10 mouse cellular contexts compared by ENCODE assay signal in genomic region chr2:114427426-114428157, GRCm38 (mm10).
DNase-seq lines count a peak whose midpoint lies in the region; ATAC-seq lines count a peak whose summit lies in the region.
"Had no signal": no experiment of that assay in that cellular context is flagged by ENCODE, and none has a peak within 500 bp of the region (broad histone marks: within the 10 kb centered on the region; RNA-seq: fewer than 3 reads in every experiment).

No protein-coding gene starts in this region.

- no peaks in the 10 kb centered on the region for H3K27me3 ChIP-seq in kidney, embryonic 16.5 days (ENCODE audit: insufficient read depth, low read length)
- no peaks in the 10 kb centered on the region for H3K27me3 ChIP-seq in neural tube, embryonic 15.5 days (replicated peaks)
- H3K27me3 ChIP-seq in forebrain, embryonic 12.5 days: no peaks in the 10 kb centered on the region
- H3K27me3 ChIP-seq: hindbrain, embryonic 15.5 days; midbrain, embryonic 12.5 days had no signal

- no peak overlapping the region for H3K4me2 ChIP-seq in kidney, embryonic 16.5 days (replicated peaks; ENCODE audit: low read depth, low read length)
- H3K4me2 ChIP-seq in neural tube, embryonic 15.5 days: no peak overlapping the region
- no peak overlapping the region for H3K4me2 ChIP-seq in forebrain, embryonic 12.5 days
- H3K4me2 ChIP-seq: hindbrain, embryonic 15.5 days; midbrain, embryonic 12.5 days had no signal

- H3K4me1 ChIP-seq in kidney, embryonic 16.5 days (ENCODE audit: insufficient read depth, low read length): no peaks in the 10 kb centered on the region
- H3K4me1 ChIP-seq in neural tube, embryonic 15.5 days: no peaks in the 10 kb centered on the region
- no peaks in the 10 kb centered on the region for H3K4me1 ChIP-seq in forebrain, embryonic 12.5 days
- H3K4me1 ChIP-seq: hindbrain, embryonic 15.5 days; midbrain, embryonic 12.5 days had no signal

- no peak overlapping the region for H3K9ac ChIP-seq in kidney, embryonic 16.5 days (replicated peaks; ENCODE audit: low read length)
- H3K9ac ChIP-seq in neural tube, embryonic 15.5 days (replicated peaks): no peak overlapping the region
- no peak overlapping the region for H3K9ac ChIP-seq in forebrain, embryonic 12.5 days
- H3K9ac ChIP-seq: hindbrain, embryonic 15.5 days; midbrain, embryonic 12.5 days had no signal

- no peak overlapping the region for H3K27ac ChIP-seq in kidney, embryonic 16.5 days (ENCODE audit: low read length)
- H3K27ac ChIP-seq in neural tube, embryonic 15.5 days (replicated peaks): no peak overlapping the region
- H3K27ac ChIP-seq in forebrain, embryonic 12.5 days: no peak overlapping the region
- H3K27ac ChIP-seq: hindbrain, embryonic 15.5 days; midbrain, embryonic 12.5 days had no signal

- intact Hi-C loops in heart, postnatal 14 days (cut with DNase I): loop anchor here (10.0 kb wide), 1 partner anchor 163 kb away; no protein-coding TSS in a partner anchor

- DNase-seq in kidney, adult 8-10 months: peak; percentile 2 to 3
- DNase-seq in adrenal gland, postnatal 25 days: peak; percentile 70
- DNase-seq in heart, postnatal 14 days: peak; percentile 71 to 83
- DNase-seq in lung, postnatal 36 days: peak; percentile 71
- DNase-seq in spleen, postnatal 10 days (ENCODE audit: low spot score in 2 of 2): no peak

- WGBS in kidney, embryonic 16.5 days: 73% methylated on average over 10 of the region's 10 CpGs
- 83% methylated on average over 10 of the region's 10 CpGs for WGBS in neural tube, embryonic 15.5 days
- 89% methylated on average over 10 of the region's 10 CpGs for WGBS in forebrain, embryonic 12.5 days

- no peaks in the 10 kb centered on the region for H3K9me3 ChIP-seq in kidney, embryonic 16.5 days (ENCODE audit: low read length)
- no peaks in the 10 kb centered on the region for H3K9me3 ChIP-seq in neural tube, embryonic 15.5 days (replicated peaks)
- H3K9me3 ChIP-seq in forebrain, embryonic 12.5 days: no peaks in the 10 kb centered on the region
- H3K9me3 ChIP-seq: hindbrain, embryonic 15.5 days; midbrain, embryonic 12.5 days had no signal

- no peak overlapping the region for H3K4me3 ChIP-seq in kidney, embryonic 16.5 days (ENCODE audit: low read length)
- H3K4me3 ChIP-seq in neural tube, embryonic 15.5 days (replicated peaks): no peak overlapping the region
- no peak overlapping the region for H3K4me3 ChIP-seq in forebrain, embryonic 12.5 days (replicated peaks)
- H3K4me3 ChIP-seq: hindbrain, embryonic 15.5 days; midbrain, embryonic 12.5 days had no signal

- no peaks in the 10 kb centered on the region for H3K36me3 ChIP-seq in kidney, embryonic 16.5 days (ENCODE audit: insufficient read depth, low read length)
- no peaks in the 10 kb centered on the region for H3K36me3 ChIP-seq in neural tube, embryonic 15.5 days
- H3K36me3 ChIP-seq in forebrain, embryonic 12.5 days (replicated peaks): no peaks in the 10 kb centered on the region
- H3K36me3 ChIP-seq: hindbrain, embryonic 15.5 days; midbrain, embryonic 12.5 days had no signal

- ATAC-seq in kidney, embryonic 16.5 days (ENCODE audit: low FRiP score, low TSS enrichment): no peak
- no peak for ATAC-seq in neural tube, embryonic 15.5 days (ENCODE audit: low FRiP score)
- no peak for ATAC-seq in forebrain, embryonic 12.5 days (ENCODE audit: low FRiP score)

Comparison
In these comparisons a context has a peak if more than half of its experiments do, and no peak if none do; other contexts are left out.
1. DNase-seq: peak in kidney, adult 8-10 months (2 of 2), adrenal gland, postnatal 25 days (single experiment), heart, postnatal 14 days (2 of 2) and lung, postnatal 36 days (single experiment); none in spleen, postnatal 10 days (0 of 2).